Mouse (Mus musculus) stomach, adult 2 months (tissue): Measurements from ENCODE around the gene Tm6sf1. TPM values are rescaled to one million over a fixed set of nuclear protein-coding genes. Genes with fewer than 3 reads are reported as not detected.

Experiments used
- polyA plus RNA-seq: library from polyadenylated mRNA; depleted of rRNA; stranded (reverse); fragments of >200 nt; gene quantifications from 2 replicates; pipeline ENCODE4 v1.2.3, GENCODE M21; 2012; rRNA removed

The Tm6sf1 gene
- polyA plus RNA-seq: 4.0 and 7.9 TPM in 2 replicates

GRCm38 (mm10) chr7:81858968-81859721 lies at the start of gene Tm6sf1:
TSS of gene Tm6sf1 (plus strand) at chr7:81859001.

GRCm38 (mm10) chr7:81829379-81829894 lies 29.4 kb upstream of the Tm6sf1 start, which contains the start of gene Btbd1:
TSS of gene Btbd1 (minus strand) at chr7:81829431.

GRCm38 (mm10) chr7:81855694-81856093 lies 3.1 kb upstream of the Tm6sf1 start, which contains the start of gene Gm10160:
TSS of gene Gm10160 (minus strand) at chr7:81855794.

Other genes with a start within 250 kb of the Tm6sf1 start
- gene Homer2, start 151.5 kb upstream of the Tm6sf1 start, polyA plus RNA-seq: 10.1 and 16.2 TPM in 2 replicates
- 1.4 and 2.7 TPM in 2 replicates for gene Ramac, start 96.1 kb upstream of the Tm6sf1 start, polyA plus RNA-seq
- gene 3110040N11Rik, start 69.5 kb upstream of the Tm6sf1 start, polyA plus RNA-seq: 7.5 and 9.7 TPM in 2 replicates
- 8.8 and 16.2 TPM in 2 replicates for gene Btbd1, start 29.6 kb upstream of the Tm6sf1 start, polyA plus RNA-seq
- not detected in 2 replicates for gene Gm10160, start 3.2 kb upstream of the Tm6sf1 start, polyA plus RNA-seq
- 1.00 and 1.1 TPM in 2 replicates for gene Hdgfl3, start 75.5 kb downstream of the Tm6sf1 start, polyA plus RNA-seq
- 0.10 and 0.15 TPM in 2 replicates for gene Bnc1, start 133.3 kb downstream of the Tm6sf1 start, polyA plus RNA-seq